Mouse (Mus musculus) heart, adult 2 months (tissue): ENCODE measurements at regions not wholly inside any gene's neighbourhood (a gene's known extent, or its start where the extent isn't known, plus 50 kb on each side); places are given as distances from the start of the nearest gene placed in this dataset.

Experiments
- CTCF ChIP-seq: fragments of 200-600 bp; IDR thresholded peaks from 2 replicates; pipeline ENCODE4 v1.8.1; 2022; ENCODE audit warnings: antibody characterized with exemption, mild to moderate bottlenecking, moderate library complexity
- EP300 ChIP-seq: fragments of 200-500 bp; IDR thresholded peaks from 2 replicates; pipeline ENCODE4 v1.6.1; 2011; ENCODE audit warnings: low read depth, low read length, control low read depth; ENCODE audit not compliant: insufficient read depth
- POLR2A ChIP-seq: fragments of 200-500 bp; IDR thresholded peaks from 2 replicates; pipeline ENCODE4 v1.6.1; 2011; ENCODE audit warnings: mild to moderate bottlenecking, low read depth, low read length, control low read depth; ENCODE audit not compliant: insufficient read depth

DNA sequence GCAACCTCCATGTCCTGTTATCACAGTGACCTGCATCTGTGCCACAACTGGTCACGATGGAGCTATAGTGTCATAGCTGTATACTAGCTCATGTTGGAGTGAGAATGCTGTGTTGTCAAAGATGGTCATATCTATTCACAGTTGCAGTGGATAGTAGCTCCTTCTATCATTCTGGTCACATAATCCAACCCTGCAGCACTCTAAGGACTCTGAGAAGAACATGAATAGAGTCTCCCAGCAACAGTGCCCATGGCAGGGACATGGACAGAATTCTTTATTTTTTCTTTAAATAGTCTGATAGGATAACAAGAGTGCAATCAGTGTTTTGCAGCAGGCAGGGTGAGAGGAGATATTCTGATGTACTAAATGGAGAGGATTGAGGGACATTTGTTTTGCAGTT is 67.1 kb upstream of the Ednrb start:
- no peak for TF ChIP-seq EP300
- TF ChIP-seq POLR2A = no peak
- TF ChIP-seq CTCF = no peak
